Mouse (Mus musculus): Measurements from ENCODE around the gene Ephx3. TPM values are rescaled to one million over a fixed set of nuclear protein-coding genes. Genes with fewer than 3 reads are reported as not detected.

Gene Ephx3
- polyA plus RNA-seq, 1 experiment from 2014 or later = 5.0 TPM

DNA sequence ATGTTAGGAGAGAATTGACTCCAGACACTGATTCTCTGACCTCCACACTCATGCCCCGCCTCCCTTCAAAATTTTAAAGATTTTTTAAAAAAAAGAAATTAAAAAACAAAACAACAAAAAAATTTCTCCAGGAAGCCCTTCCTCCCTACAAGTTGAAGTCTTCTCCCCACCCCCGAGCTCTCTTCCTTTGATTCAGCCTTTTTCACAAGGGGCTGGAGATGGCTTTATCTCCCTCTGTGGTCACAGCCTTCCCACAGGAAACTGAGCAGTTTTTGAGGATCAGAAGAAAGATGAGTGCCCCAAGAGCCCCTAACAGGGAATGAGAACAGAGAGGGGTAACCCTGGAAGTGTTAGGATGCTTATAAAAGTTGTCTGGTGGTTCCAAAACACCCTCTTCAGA is 16.9 kb downstream of the Ephx3 start:
- WGBS = 75% methylated on average over 2 of the region's 2 CpGs

DNA sequence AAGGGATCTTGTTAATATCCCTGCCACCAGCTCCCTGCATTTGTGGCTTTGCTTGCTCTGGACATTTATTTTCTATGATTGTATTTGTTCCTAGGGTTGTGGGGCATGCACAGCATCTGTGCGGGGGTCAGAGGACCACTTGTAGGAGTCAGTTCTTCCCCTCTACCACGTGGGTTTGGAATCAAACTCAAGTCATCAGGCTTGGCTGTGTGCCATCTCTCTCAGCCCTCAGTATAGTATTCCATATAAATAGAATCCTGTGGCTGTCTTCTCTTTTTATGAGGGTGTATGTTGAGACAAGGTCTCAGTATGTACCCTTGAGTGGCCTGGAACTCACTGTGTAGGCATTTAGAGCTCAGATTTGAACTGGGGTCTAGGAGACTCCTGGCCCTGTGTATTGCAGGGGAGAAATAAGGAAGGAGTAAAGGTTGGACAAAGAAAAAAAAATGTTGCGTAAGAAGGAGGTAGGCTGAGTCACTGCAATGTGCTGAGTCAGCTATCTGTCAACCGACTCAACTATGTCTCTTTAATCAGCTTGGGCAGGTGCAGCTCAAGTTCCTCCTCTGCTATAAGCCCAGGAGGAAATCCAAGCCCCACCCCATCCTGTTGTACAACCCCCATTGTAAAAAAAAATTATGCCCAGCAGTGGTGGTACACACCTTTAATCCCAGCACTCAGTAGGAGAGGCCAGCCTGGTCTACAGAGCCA is 19.7 kb downstream of the Ephx3 start:
- no peaks in the 10 kb centered on the region for H3K36me3 ChIP-seq
- WGBS = 60% methylated on average over 4 of the region's 4 CpGs
- H3K4me1 ChIP-seq = peaks cover 17% of the 10 kb centered on the region
- H3K9ac ChIP-seq = no peak overlapping the region
- no peaks in the 10 kb centered on the region for H3K27me3 ChIP-seq (replicated peaks)
- H3K4me2 ChIP-seq = no peak overlapping the region
- H3K27ac ChIP-seq = peak overlapping the region; percentile 28; the same call in 1 of the 2 replicates
- no peak for ATAC-seq (ENCODE audit: insufficient read depth, low FRiP score, low read depth)
- no peaks in the 10 kb centered on the region for H3K9me3 ChIP-seq
- no peak overlapping the region for H3K4me3 ChIP-seq (replicated peaks)

More for the DNA sequence above, 16.9 kb downstream of the Ephx3 start:
- H3K27ac ChIP-seq = no peak overlapping the region
- H3K27me3 ChIP-seq (replicated peaks) = no peaks in the 10 kb centered on the region
- H3K36me3 ChIP-seq = no peaks in the 10 kb centered on the region
- ATAC-seq (ENCODE audit: insufficient read depth, low FRiP score, low read depth) = no peak
- H3K4me2 ChIP-seq = no peak overlapping the region
- no peak overlapping the region for H3K9ac ChIP-seq
- no peak overlapping the region for H3K4me3 ChIP-seq (replicated peaks)
- 0 out of 2 replicates have a peak, but pooled peaks cover 4% of the 10 kb centered on the region for H3K4me1 ChIP-seq
- H3K9me3 ChIP-seq = no peaks in the 10 kb centered on the region

DNA sequence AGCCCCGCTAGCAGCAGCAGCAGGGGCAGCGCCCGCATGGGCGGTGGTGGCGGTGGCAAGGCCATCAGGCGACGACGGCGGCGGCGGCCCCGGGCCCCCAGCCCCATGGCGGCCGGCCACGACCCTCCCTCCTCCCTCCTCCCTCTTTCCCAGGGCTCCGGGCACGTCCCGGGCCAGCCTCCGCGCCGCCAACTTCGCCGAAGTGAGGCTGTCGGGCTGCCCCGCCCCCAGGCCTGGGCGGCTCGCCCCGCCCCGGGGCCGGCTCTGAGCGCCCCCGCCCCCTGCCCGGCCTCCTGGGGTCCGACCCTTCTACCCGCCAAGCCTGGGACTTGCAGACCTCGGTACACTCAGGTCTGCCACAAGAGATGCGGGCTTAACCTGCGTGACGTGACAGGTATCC is 22.7 kb downstream of the Ephx3 start, which contains the start of gene Notch3:
Gene Notch3, minus strand, starts transcription at position 166 of the 400 bp plus-strand sequence.
- H3K4me1 ChIP-seq = peaks cover 34% of the 10 kb centered on the region

GRCm38 (mm10) chr17:32165803-32166595 is 23.4 kb downstream of the Ephx3 start:
- peak overlapping the region; percentile 78 for H3K4me3 ChIP-seq (replicated peaks)
- H3K36me3 ChIP-seq = no peaks in the 10 kb centered on the region
- peak overlapping the region; percentile 93 for H3K27ac ChIP-seq
- ATAC-seq (ENCODE audit: insufficient read depth, low FRiP score, low read depth) = peak; percentile 3; the same call in 1 of the 2 replicates
- H3K4me1 ChIP-seq = peaks cover 40% of the 10 kb centered on the region
- H3K4me2 ChIP-seq = peak overlapping the region; percentile 86
- no peaks in the 10 kb centered on the region for H3K27me3 ChIP-seq (replicated peaks)
- WGBS = under 1% methylated on average over 28 of the region's 43 CpGs
- H3K9me3 ChIP-seq = no peaks in the 10 kb centered on the region
- peak overlapping the region; percentile 73 for H3K9ac ChIP-seq

More for the DNA sequence above, 22.7 kb downstream of the Ephx3 start, which contains the start of gene Notch3:
- no peaks in the 10 kb centered on the region for H3K27me3 ChIP-seq (replicated peaks)
- peak within 1 kb of the TSS; percentile 78 for H3K4me3 ChIP-seq (replicated peaks)
- H3K27ac ChIP-seq = peak within 1 kb of the TSS; percentile 93
- peak; percentile 63 for ATAC-seq (ENCODE audit: insufficient read depth, low FRiP score, low read depth)
- peak within 1 kb of the TSS; percentile 73 for H3K9ac ChIP-seq
- under 1% methylated on average over 32 of the region's 39 CpGs for WGBS
- no peaks in the 10 kb centered on the region for H3K36me3 ChIP-seq
- H3K4me2 ChIP-seq = peak within 1 kb of the TSS; percentile 86
- H3K9me3 ChIP-seq = no peaks in the 10 kb centered on the region

DNA sequence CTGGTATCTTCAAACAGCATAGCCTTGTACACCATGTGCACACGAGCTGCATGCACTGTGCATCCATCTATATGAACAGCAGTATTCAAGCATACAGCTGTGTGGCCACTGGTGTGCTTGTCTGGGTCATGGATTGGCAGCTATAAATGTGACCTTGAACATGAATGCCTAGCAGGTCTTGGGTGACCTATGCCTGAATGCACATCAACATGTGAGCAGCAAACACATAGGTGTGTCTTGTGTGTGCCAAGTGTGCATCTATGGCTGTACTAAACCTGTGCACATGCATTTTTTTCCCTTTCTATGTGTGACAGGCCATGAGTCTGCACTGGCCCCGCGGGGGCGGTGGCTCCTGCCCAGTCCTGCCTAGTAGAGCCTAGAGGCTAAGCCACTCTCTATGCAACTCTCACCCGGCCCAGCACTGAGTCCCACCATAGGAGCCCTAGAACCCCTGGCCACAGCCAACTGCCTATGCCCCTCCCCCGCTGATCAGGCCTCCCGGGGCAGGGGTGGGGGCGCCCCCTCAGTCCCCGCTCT is 24.0 kb downstream of the Ephx3 start:
- WGBS = 10% methylated on average over 9 of the region's 9 CpGs
- H3K27me3 ChIP-seq (replicated peaks) = no peaks in the 10 kb centered on the region

GRCm38 (mm10) chr17:32164780-32165179 is 24.6 kb downstream of the Ephx3 start:
- H3K9me3 ChIP-seq = no peaks in the 10 kb centered on the region
- H3K36me3 ChIP-seq = no peaks in the 10 kb centered on the region
- H3K4me1 ChIP-seq = peaks cover 43% of the 10 kb centered on the region
- peak overlapping the region; percentile 88 for H3K4me2 ChIP-seq
- H3K27me3 ChIP-seq (replicated peaks) = no peaks in the 10 kb centered on the region
- peak overlapping the region; percentile 78 for H3K4me3 ChIP-seq (replicated peaks)
- peak overlapping the region; percentile 93; the same call in 1 of the 2 replicates for H3K27ac ChIP-seq
- no peak for ATAC-seq (ENCODE audit: insufficient read depth, low FRiP score, low read depth)
- no peak overlapping the region for H3K9ac ChIP-seq

More for the DNA sequence above, 24.0 kb downstream of the Ephx3 start:
- peak overlapping the region; percentile 73; the same call in 1 of the 2 replicates for H3K9ac ChIP-seq
- peak overlapping the region; percentile 93 for H3K27ac ChIP-seq
- peaks cover 43% of the 10 kb centered on the region for H3K4me1 ChIP-seq
- H3K36me3 ChIP-seq = no peaks in the 10 kb centered on the region
- H3K9me3 ChIP-seq = no peaks in the 10 kb centered on the region
- H3K4me3 ChIP-seq (replicated peaks) = peak overlapping the region; percentile 78
- peak overlapping the region; percentile 86 for H3K4me2 ChIP-seq
- peak; percentile 11; the same call in 1 of the 2 replicates for ATAC-seq (ENCODE audit: insufficient read depth, low FRiP score, low read depth)

- Histone ChIP-seq H3K9ac (no peak overlapping the region), H3K9me3 (no peaks in the 10 kb centered on the region), H3K27me3 (replicated peaks) (no peaks in the 10 kb centered on the region), H3K4me3 (replicated peaks) (no peak overlapping the region; the same call in 1 of the 2 replicates), H3K4me2 (peak overlapping the region; percentile 88), H3K4me1 (peaks cover 43% of the 10 kb centered on the region), H3K27ac (peak overlapping the region; percentile 61; the same call in 1 of the 2 replicates), H3K36me3 (no peaks in the 10 kb centered on the region)
- 53% methylated on average over 6 of the region's 6 CpGs for WGBS
- no peak for ATAC-seq (ENCODE audit: insufficient read depth, low FRiP score, low read depth)
Measured at GRCm38 (mm10) chr17:32163910-32164650, 25.3 kb downstream of the Ephx3 start.

DNA sequence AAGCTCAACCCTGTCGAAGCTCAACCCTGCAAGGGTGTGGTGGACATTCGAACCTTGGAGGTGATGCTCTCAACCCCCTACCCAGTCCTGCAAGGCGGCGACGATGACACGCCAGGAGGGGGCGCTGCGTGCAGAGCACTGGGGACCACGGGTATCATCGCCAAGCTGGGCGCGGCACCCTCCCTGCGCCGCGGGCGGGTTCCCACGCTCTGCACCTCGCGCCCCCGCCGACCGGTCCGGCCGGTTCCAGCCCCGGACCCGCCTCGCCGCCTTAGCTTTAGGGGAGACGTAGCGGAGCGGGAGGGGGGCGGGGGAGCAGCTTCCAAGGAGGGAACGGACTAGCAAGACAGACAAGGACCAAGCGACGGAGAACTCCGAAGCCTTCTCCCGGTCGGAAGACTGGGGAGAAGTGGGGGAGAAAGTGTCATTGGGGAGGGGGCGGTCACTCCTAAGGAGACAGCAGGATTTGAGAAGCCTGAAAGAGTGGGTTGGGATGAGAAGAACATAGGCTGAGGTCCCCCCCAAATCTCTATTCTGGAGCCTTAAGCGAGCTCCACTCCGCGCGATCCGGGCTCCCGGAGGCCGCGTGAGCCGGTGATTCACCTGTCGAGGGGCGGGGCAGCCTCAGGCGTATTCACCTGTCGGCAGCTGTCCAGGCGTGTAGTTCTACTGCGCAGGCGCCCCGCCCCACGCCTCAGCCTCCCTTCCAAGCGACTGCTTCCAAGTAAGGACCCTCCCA is 27.1 kb downstream of the Ephx3 start:
- peak overlapping the region; percentile 32; the same call in 1 of the 2 replicates for H3K9ac ChIP-seq
- peak overlapping the region; percentile 45 for H3K4me3 ChIP-seq (replicated peaks)
- H3K27me3 ChIP-seq (replicated peaks) = no peaks in the 10 kb centered on the region
- peak overlapping the region; percentile 82 for H3K27ac ChIP-seq
- WGBS = 2% methylated on average over 58 of the region's 58 CpGs
- H3K4me1 ChIP-seq = peaks cover 43% of the 10 kb centered on the region
- ATAC-seq (ENCODE audit: insufficient read depth, low FRiP score, low read depth) = peak; percentile 77
- H3K9me3 ChIP-seq = no peaks in the 10 kb centered on the region
- H3K36me3 ChIP-seq = no peaks in the 10 kb centered on the region
- H3K4me2 ChIP-seq = peak overlapping the region; percentile 88

- H3K27ac ChIP-seq = no peak overlapping the region
- no peak for ATAC-seq (ENCODE audit: insufficient read depth, low FRiP score, low read depth)
- H3K27me3 ChIP-seq (replicated peaks) = no peaks in the 10 kb centered on the region
- no peak overlapping the region for H3K9ac ChIP-seq
- peaks cover 5% of the 10 kb centered on the region; the same call in 1 of the 2 replicates for H3K36me3 ChIP-seq
- H3K4me2 ChIP-seq = no peak overlapping the region
- H3K9me3 ChIP-seq = no peaks in the 10 kb centered on the region
- H3K4me1 ChIP-seq = peaks cover 38% of the 10 kb centered on the region
- no peak overlapping the region for H3K4me3 ChIP-seq (replicated peaks)
- 66% methylated on average over 4 of the region's 4 CpGs for WGBS
Measured at GRCm38 (mm10) chr17:32160882-32161281, 28.5 kb downstream of the Ephx3 start.

DNA sequence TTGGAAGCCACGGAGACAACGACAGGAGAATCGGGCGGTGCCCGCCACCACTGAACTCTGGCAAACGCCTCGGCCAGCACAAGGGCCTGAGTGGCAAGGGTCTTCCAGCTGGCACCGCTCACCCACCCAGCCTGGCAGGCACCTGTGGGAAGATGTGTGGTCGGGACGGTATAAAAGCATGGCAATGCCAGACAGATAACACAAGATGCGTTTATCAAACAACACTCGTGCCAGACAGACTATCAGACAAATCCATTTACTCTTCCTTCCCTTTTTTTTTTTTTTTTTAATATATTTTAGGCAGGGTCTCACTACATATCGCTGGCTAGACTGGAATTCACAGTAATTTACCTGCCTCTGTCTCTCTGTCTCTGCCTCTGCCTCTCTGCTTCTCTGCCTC is 30.5 kb downstream of the Ephx3 start:
- no peaks in the 10 kb centered on the region for H3K27me3 ChIP-seq (replicated peaks)
- ATAC-seq (ENCODE audit: insufficient read depth, low FRiP score, low read depth) = no peak
- no peak overlapping the region for H3K9ac ChIP-seq
- no peaks in the 10 kb centered on the region for H3K9me3 ChIP-seq
- no peak overlapping the region for H3K4me2 ChIP-seq
- peaks cover 22% of the 10 kb centered on the region for H3K4me1 ChIP-seq
- H3K27ac ChIP-seq = no peak overlapping the region
- H3K4me3 ChIP-seq (replicated peaks) = no peak overlapping the region
- WGBS = 82% methylated on average over 13 of the region's 13 CpGs
- H3K36me3 ChIP-seq = peaks cover 13% of the 10 kb centered on the region; the same call in 1 of the 2 replicates

All from stomach, embryonic 15.5 days (tissue).